Mouse (Mus musculus) limb, embryonic 15.5 days (tissue): ENCODE results near the gene Gm7324. TPM values are rescaled to one million over a fixed set of nuclear protein-coding genes. Genes with fewer than 3 reads are reported as not detected.
"Not testable (repeated sequence)": the region's sequence is repeated elsewhere in the genome, so short reads cannot be mapped to it uniquely, and the experiment has no call there.

Experiments used
- ATAC-seq: fragments of 200-750 bp; cut with Nextera tagmentation; 2 replicates; pipeline ENCODE4 v1.8.0; 2017; ENCODE audit warnings: low read depth, moderate TSS enrichment; ENCODE audit not compliant: insufficient number of reproducible peaks, low FRiP score, low TSS enrichment
- H3K27ac ChIP-seq: fragments of 300-500 bp; sonication (generic); 2 replicates; pipeline ENCODE4 v1.5.1; 2015; ENCODE audit warnings: moderate library complexity, mild to moderate bottlenecking, inconsistent platforms
- H3K27me3 ChIP-seq: fragments of 300-500 bp; sonication (generic); 2 replicates; pipeline ENCODE4 v1.6.1; 2015; ENCODE audit warnings: inconsistent platforms
- H3K36me3 ChIP-seq: fragments of 300-500 bp; sonication (generic); 2 replicates; pipeline ENCODE4 v1.6.1; 2015; ENCODE audit warnings: inconsistent platforms
- H3K4me1 ChIP-seq: fragments of 300-500 bp; sonication (generic); 2 replicates; pipeline ENCODE4 v1.6.1; 2015; ENCODE audit warnings: inconsistent platforms
- H3K4me2 ChIP-seq: fragments of 300-500 bp; sonication (generic); 2 replicates; pipeline ENCODE4 v1.6.1; 2015; ENCODE audit warnings: mild to moderate bottlenecking, inconsistent platforms
- H3K4me3 ChIP-seq: fragments of 300-500 bp; sonication (generic); 2 replicates; pipeline ENCODE4 v1.5.1; 2015; ENCODE audit warnings: mild to moderate bottlenecking, inconsistent platforms
- H3K9ac ChIP-seq: fragments of 300-500 bp; sonication (generic); 2 replicates; pipeline ENCODE4 v1.6.1; 2015; ENCODE audit warnings: inconsistent platforms
- H3K9me3 ChIP-seq: fragments of 300-500 bp; sonication (generic); 2 replicates; pipeline ENCODE4 v1.6.1; 2016; ENCODE audit warnings: inconsistent platforms
- WGBS: fragments of 180-500 bp; shearing (Covaris S2); methylation state at CpG from one replicate; pipeline ENCODE4 v1.1.7; 2015; 5-methylcytosine and 5-hydroxymethylcytosine counted together
- polyA plus RNA-seq: library from polyadenylated mRNA; unstranded; fragments of >200 nt; fragmentation: Nextera tagmentation; extraction: Ambion mirVana; gene quantifications from 2 replicates; pipeline ENCODE4 v1.2.1, GENCODE M21; 2015

The Gm7324 gene
- 0.73 and 1.0 TPM in 2 replicates for polyA plus RNA-seq

- not testable (repeated sequence) for H3K27me3 ChIP-seq, H3K9ac ChIP-seq, ATAC-seq, H3K27ac ChIP-seq, H3K4me3 ChIP-seq, H3K4me1 ChIP-seq, H3K4me2 ChIP-seq, H3K9me3 ChIP-seq, H3K36me3 ChIP-seq
- 80% methylated on average over 4 of the region's 4 CpGs for WGBS
Measured at GRCm38 (mm10) chr14:43697621-43698020, at the start of gene Gm7324. Gene Gm7324, plus strand, starts transcription at chr14:43697828.

DNA sequence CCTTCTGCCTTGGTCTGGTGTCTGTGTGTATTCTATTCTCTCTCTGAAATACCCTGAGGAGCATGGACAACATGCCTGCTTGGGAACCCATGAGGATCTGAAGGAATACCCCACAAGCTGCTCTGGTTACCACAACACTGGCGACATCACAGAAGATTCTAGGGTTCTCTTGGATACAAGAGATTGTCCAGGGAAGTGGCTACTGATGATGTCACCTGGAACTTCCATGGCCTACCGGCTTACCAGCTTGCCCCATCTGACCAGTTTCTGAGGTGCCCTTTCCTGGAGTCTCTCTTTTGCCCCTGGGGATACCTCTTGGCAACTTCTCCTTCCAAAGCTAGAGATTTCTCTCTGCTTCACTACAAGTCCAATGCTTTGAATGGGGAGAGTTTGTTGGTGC, 20.5 kb upstream of the Gm7324 start, which contains the start of gene Gm8165:
Gene Gm8165, minus strand, starts transcription at position 101 of the 400 bp plus-strand sequence.
- H3K27ac ChIP-seq, H3K36me3 ChIP-seq, H3K9me3 ChIP-seq, H3K4me2 ChIP-seq, H3K4me3 ChIP-seq, H3K27me3 ChIP-seq, H3K4me1 ChIP-seq, H3K9ac ChIP-seq, ATAC-seq: not testable (repeated sequence)
- 89% methylated on average over 1 of the region's 2 CpGs for whole genome bisulfite sequencing

DNA sequence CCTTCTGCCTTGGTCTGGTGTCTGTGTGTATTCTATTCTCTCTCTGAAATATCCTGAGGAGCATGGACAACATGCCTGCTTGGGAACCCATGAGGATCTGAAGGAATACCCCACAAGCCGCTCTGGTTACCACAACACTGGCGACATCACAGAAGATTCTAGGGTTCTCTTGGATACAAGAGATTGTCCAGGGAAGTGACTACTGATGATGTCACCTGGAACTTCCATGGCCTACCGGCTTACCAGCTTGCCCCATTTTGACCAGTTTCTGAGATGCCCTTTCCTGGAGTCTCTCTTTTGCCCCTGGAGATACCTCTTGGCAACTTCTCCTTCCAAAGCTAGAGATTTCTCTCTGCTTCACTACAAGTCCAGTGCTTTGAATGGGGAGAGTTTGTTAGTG, 29.8 kb downstream of the Gm7324 start, which contains the start of gene Gm16506:
Gene Gm16506, minus strand, starts transcription at position 101 of the 400 bp plus-strand sequence.
- WGBS = 97% methylated on average over 3 of the region's 3 CpGs
- ATAC-seq = not testable (repeated sequence)

GRCm38 (mm10) chr14:43747566-43747965, 49.9 kb downstream of the Gm7324 start, which contains the start of gene Gm6526:
Gene Gm6526, plus strand, starts transcription at chr14:43747866.
- H3K27ac ChIP-seq, H3K4me2 ChIP-seq, H3K27me3 ChIP-seq, H3K36me3 ChIP-seq, H3K4me1 ChIP-seq, H3K4me3 ChIP-seq, H3K9ac ChIP-seq, H3K9me3 ChIP-seq, ATAC-seq: not testable (repeated sequence)
- 78% methylated on average over 4 of the region's 4 CpGs for WGBS

More for the DNA sequence above, 29.8 kb downstream of the Gm7324 start, which contains the start of gene Gm16506:
- not testable (repeated sequence) for H3K27me3 ChIP-seq, H3K27ac ChIP-seq, H3K4me3 ChIP-seq, H3K9ac ChIP-seq, H3K36me3 ChIP-seq, H3K4me2 ChIP-seq, H3K9me3 ChIP-seq, H3K4me1 ChIP-seq

Other genes starting within 250 kb of the Gm7324 start
- not detected in 2 replicates for gene Gm5799, start 154.3 kb upstream of the Gm7324 start, polyA plus RNA-seq
- gene Gm17654, start 118.7 kb upstream of the Gm7324 start, polyA plus RNA-seq = not detected in 2 replicates
- not detected in 2 replicates for gene Gm10375, start 89.8 kb upstream of the Gm7324 start, polyA plus RNA-seq
- not detected in 2 replicates for gene Gm8165, start 20.6 kb upstream of the Gm7324 start, polyA plus RNA-seq
- gene Gm16506, start 29.7 kb downstream of the Gm7324 start, polyA plus RNA-seq = not detected in 2 replicates
- gene Gm6526, start 50.0 kb downstream of the Gm7324 start, polyA plus RNA-seq = not detected in 2 replicates
- gene Gm8180, start 86.9 kb downstream of the Gm7324 start, polyA plus RNA-seq = not detected in 2 replicates
- 0.63 and 0.70 TPM in 2 replicates for gene Ear1, start 177.7 kb downstream of the Gm7324 start, polyA plus RNA-seq
- gene Ear10, start 225.7 kb downstream of the Gm7324 start, polyA plus RNA-seq = not detected in 2 replicates
- 3.8 and 4.6 TPM in 2 replicates for gene Gm8113, start 227.6 kb downstream of the Gm7324 start, polyA plus RNA-seq